Mouse (Mus musculus) lung, adult 18-20 months (tissue): ENCODE measurements around the gene Magi2.

Experiments used
- DNase-seq, 2 experiments: peaks; one replicate each; pipeline ENCODE4 v3.0.0; 2022; ENCODE audit warnings: mixed read lengths in 2 of 2

Magi2 gene

GRCm38 (mm10) chr5:20620596-20621511, 1394.0 kb downstream of the Magi2 start:
- DNase-seq = peak; percentile 9 to 27

GRCm38 (mm10) chr5:20622417-20622816, 1395.6 kb downstream of the Magi2 start:
- no peak for DNase-seq

GRCm38 (mm10) chr5:20622837-20623573, 1396.2 kb downstream of the Magi2 start:
- no peak for DNase-seq

DNA sequence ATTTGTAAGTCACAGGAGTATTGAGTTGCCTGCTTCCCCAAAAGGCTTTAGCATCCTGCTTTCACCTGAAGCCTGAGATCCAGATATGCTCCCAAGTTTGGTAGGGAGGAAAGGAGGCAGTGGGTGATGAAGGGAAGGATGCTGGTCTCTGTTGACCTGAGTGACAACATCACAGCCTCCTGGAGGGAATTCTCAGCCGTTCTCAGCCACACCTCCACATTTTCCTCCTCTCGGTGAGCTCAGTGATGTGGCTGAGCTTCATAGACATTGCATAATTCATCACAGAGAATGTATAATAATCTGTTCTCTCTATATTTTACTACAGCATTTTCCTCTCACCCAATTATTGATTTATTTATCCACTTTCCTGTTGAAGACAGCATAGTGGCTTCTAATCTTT, 1398.3 kb downstream of the Magi2 start:
- no peak for DNase-seq

GRCm38 (mm10) chr5:20628954-20629601, 1402.2 kb downstream of the Magi2 start:
- no peak for DNase-seq

- no peak for DNase-seq
Observed at GRCm38 (mm10) chr5:20634046-20634769, 1407.4 kb downstream of the Magi2 start.

DNA sequence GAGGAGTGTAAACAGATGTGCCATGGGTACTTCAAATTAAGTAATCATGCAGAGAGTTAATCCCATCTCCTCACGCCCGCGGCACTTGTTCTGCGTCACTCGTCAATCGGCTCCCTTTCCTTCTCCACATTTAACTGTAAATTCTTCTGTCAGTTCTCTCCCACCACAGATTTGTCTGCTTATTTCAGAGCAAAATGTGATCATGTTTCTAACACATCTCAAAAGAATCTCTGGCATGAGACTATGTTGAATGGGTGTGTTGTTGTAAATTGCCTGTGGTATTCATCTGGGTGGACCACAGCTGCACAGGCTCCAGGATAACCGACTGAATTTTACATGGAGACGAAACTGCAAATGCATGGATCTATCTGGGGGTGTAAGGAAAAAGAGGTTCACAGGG, 1408.0 kb downstream of the Magi2 start:
- DNase-seq = no peak

DNA sequence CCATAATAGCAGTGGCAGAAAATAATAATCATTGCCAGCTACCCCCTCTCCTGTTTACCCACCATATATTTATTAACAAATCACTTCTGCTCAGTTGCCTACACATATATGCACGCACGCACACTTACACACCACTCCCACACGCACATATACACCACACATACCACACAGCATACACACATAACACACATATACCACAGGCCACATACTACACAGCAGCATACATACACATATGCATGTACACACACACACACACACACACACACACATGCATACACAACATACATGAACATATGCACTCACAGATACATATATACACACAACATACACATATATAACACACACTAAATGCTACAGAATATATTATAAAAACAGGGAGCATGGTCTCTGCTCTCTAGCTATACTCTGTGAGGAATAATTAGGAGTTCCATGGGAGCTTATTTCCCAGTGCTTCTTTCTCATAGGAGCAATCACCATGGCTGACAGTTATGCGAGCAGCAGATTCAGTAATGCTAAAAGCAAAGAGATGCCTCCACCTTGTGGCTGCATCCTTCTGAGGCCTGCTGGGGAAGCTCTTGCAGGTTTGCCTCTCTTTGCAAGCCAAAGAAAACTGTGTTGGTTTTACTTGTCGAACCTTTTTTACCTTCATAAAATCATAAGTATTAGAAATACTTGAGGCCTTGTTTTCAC, 1410.6 kb downstream of the Magi2 start:
- peak in 1 of 2 experiments; percentile 21 for DNase-seq

GRCm38 (mm10) chr5:20642196-20642595, 1415.4 kb downstream of the Magi2 start:
- DNase-seq = no peak

GRCm38 (mm10) chr5:20643741-20644140, 1416.9 kb downstream of the Magi2 start:
- no peak for DNase-seq

- no peak for DNase-seq
Observed at GRCm38 (mm10) chr5:20646947-20647346, 1420.1 kb downstream of the Magi2 start.

- DNase-seq = no peak
Observed at GRCm38 (mm10) chr5:20653425-20654185, 1426.8 kb downstream of the Magi2 start.

- DNase-seq = no peak
Observed at GRCm38 (mm10) chr5:20654766-20655472, 1428.1 kb downstream of the Magi2 start.

GRCm38 (mm10) chr5:20657056-20657455, 1430.2 kb downstream of the Magi2 start:
- no peak for DNase-seq

DNA sequence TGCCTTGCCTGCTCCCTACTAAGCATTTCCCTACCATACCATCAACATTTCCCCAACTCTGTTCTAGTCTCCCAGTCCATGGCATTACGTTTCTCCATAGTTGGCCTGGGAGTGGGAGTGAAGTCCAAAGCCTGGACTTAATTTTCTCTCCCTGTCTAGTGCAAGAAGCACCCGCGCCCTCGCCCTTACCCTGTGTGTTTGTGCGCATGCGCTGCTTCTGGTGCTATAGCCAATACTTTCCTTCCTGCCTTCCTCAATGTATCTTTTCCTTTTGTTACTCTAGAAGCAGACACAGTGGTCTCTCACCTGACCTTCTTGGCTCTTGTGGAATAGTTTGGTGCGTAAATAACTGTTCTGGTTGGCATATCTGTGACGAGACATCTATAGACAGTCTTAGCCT, 1440.8 kb downstream of the Magi2 start:
- DNase-seq = no peak

DNA sequence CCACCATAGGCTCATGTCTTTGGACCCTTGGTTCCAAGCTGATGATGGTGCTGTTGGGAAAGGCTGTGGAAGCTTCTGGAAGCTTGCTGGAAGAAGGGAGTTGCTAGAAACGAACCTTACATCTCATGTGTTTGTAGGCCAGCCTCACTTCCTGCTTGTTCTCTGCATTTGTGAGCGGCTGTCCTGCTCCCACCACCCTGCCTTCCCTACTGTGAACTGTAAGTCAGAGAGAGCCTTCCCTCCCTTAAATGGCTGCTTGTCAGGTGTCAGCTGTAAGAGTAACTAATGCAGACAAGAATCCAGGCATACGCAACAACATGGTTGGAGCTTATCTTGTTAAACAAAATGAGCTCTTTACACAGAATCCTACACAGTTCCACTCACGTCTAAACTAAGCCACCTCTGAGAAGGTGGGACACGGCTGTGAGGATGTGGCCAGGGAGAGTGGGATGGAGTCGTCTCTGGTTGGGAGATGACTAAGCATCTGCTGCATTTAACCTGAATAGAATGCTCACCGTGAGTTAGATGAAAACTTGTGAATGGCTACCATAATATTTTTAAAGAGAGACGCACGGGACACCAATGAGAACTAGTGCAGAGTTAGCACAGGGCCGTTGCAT, 1442.0 kb downstream of the Magi2 start:
- DNase-seq = no peak

GRCm38 (mm10) chr5:20669456-20669855, 1442.6 kb downstream of the Magi2 start:
- DNase-seq = no peak

DNA sequence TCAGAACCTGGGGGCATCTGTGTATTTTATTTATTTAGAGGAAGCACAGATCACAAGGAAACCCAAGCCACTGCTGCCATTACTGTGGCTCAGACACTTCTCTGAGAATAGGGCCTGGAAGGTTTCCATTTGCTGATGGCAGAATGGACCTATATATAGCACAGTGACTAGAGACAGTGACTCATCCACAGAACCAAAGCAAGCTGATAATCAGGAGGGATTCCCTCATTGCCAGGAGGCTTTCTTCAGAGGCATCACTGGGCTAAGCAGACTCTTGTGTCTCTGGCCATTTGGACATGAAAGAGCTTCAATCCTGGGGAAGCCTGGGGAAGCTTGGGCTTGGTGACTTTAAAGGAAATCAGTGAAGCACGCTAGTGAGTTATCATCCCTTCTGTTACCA, 1445.0 kb downstream of the Magi2 start:
- no peak for DNase-seq

GRCm38 (mm10) chr5:20674523-20674922, 1447.7 kb downstream of the Magi2 start:
- peak; percentile 15 to 21 for DNase-seq

DNA sequence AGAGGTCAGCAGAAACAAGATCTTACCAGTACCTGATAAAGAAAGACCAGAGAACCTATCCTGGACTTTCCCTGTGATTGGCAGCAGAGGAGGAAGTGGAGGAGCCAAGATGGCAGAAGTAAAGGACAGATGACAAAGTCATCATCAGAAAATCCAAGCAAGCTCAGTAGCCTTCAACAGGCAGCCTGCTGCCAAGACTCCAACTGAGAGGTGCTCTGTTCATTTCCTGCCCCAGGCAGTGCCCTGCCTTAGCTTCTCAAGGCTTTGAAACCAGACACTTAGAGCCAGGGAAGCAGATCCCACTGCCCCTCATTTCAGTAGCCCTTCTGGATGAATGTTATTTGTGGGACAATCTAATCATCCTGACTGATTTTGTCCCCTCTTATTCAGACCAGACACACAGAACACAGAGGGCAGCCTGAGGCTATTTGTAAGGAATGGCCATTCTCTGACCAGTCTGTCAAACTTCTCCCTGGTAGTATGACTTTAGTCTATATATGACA, 1448.4 kb downstream of the Magi2 start:
- no peak for DNase-seq
